In the genomic region with DNA sequence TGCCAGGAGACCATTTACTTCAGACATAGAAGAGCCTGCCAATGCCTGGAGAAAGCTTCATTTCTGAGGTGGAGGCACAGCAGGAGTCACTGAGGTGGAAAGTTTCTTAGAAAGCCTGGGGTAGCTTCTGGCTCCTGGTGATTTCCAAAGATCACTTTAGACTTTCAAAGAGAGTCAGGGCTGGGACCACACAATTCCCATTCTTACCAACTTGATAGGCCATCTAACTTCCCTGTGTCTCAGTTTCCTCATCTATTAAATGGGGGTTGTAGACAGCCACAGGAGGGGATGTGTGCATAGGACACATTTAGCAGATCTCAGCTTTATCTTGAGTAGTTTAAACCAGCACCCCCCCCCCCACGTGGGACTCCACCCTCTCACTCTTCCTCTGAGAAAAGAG, we compare ENCODE assay signal across 1 mouse cellular context.
TF ChIP-seq lines count a peak whose summit lies in the region.

No protein-coding gene starts in this region.

TF ChIP-seq in MEL, 35 proteins besides CTCF, POLR2A, EP300 and RAD21 (continued from another document):
- TF ChIP-seq TAL1 (IDR thresholded peaks at IDR 0.05; ENCODE audit: low read length), result no peak
- no peak for TF ChIP-seq POLR2AphosphoS5 (IDR thresholded peaks at IDR 0.05; ENCODE audit: borderline replicate concordance, low read depth, low read length)
- TF ChIP-seq MXI1 (IDR thresholded peaks at IDR 0.05; ENCODE audit: low read depth, low read length), result no peak
- no peak for TF ChIP-seq ZNF384 (IDR thresholded peaks at IDR 0.05; ENCODE audit: low read depth, low read length)
- no peak for TF ChIP-seq HCFC1 (IDR thresholded peaks at IDR 0.05; ENCODE audit: low read depth, low read length)
- no peak for TF ChIP-seq GABPA (IDR thresholded peaks at IDR 0.05; ENCODE audit: low read depth, low read length)
- no peak for TF ChIP-seq TCF12 (IDR thresholded peaks at IDR 0.05; ENCODE audit: low read depth, low read length)
